Mouse (Mus musculus): ENCODE measurements around the gene Npy5r. TPM values are rescaled to one million over a fixed set of nuclear protein-coding genes. Genes with fewer than 3 reads are reported as not detected.

Gene Npy5r
- not detected in 2 replicates for polyA plus RNA-seq (2012; ENCODE audit: insufficient read depth, low replicate concordance)

GRCm38 (mm10) chr8:66687511-66688329 lies at the start of gene Npy5r:
Gene Npy5r, minus strand, starts transcription at chr8:66688128.
- peaks cover 7% of the 10 kb centered on the region for H3K9me3 ChIP-seq
- H3K4me1 ChIP-seq: peaks cover 4% of the 10 kb centered on the region; the same call in 1 of the 2 replicates
- H3K27me3 ChIP-seq (replicated peaks): peaks cover 18% of the 10 kb centered on the region
- no peak for TF ChIP-seq GATA1 (IDR thresholded peaks at IDR 0.05; ENCODE audit: borderline replicate concordance, low read length)
- TF ChIP-seq FLI1 (IDR thresholded peaks at IDR 0.05; ENCODE audit: low read length): no peak
- no peak within 1 kb of the TSS for H3K4me3 ChIP-seq (replicated peaks)
- H3K36me3 ChIP-seq (replicated peaks; ENCODE audit: low read length): no peaks in the 10 kb centered on the region

GRCm38 (mm10) chr8:66731957-66732356 lies 44.0 kb upstream of the Npy5r start:
- TF ChIP-seq GATA1 (IDR thresholded peaks at IDR 0.05; ENCODE audit: borderline replicate concordance, low read length): no peak
- no peak for TF ChIP-seq FLI1 (IDR thresholded peaks at IDR 0.05; ENCODE audit: low read length)
- Histone ChIP-seq H3K9me3 (peaks cover 7% of the 10 kb centered on the region; the same call in 1 of the 2 replicates), H3K4me3 (replicated peaks) (no peak overlapping the region), H3K4me1 (no peaks in the 10 kb centered on the region), H3K27me3 (replicated peaks) (no peaks in the 10 kb centered on the region), H3K36me3 (replicated peaks; ENCODE audit: low read length) (no peaks in the 10 kb centered on the region)

GRCm38 (mm10) chr8:66729446-66729845 lies 41.5 kb upstream of the Npy5r start:
- Histone ChIP-seq H3K36me3 (replicated peaks; ENCODE audit: low read length) (no peaks in the 10 kb centered on the region), H3K9me3 (peaks cover 10% of the 10 kb centered on the region), H3K4me3 (replicated peaks) (no peak overlapping the region), H3K4me1 (no peaks in the 10 kb centered on the region), H3K27me3 (replicated peaks) (no peaks in the 10 kb centered on the region)
- TF ChIP-seq FLI1 (IDR thresholded peaks at IDR 0.05; ENCODE audit: low read length) (no peak), GATA1 (IDR thresholded peaks at IDR 0.05; ENCODE audit: borderline replicate concordance, low read length) (no peak)

GRCm38 (mm10) chr8:66722835-66723234 lies 34.9 kb upstream of the Npy5r start:
- Histone ChIP-seq H3K4me1 (no peaks in the 10 kb centered on the region), H3K36me3 (replicated peaks; ENCODE audit: low read length) (no peaks in the 10 kb centered on the region), H3K4me3 (replicated peaks) (no peak overlapping the region), H3K9me3 (peaks cover 10% of the 10 kb centered on the region), H3K27me3 (replicated peaks) (no peaks in the 10 kb centered on the region)
- TF ChIP-seq FLI1 (IDR thresholded peaks at IDR 0.05; ENCODE audit: low read length) (no peak), GATA1 (IDR thresholded peaks at IDR 0.05; ENCODE audit: borderline replicate concordance, low read length) (no peak)

GRCm38 (mm10) chr8:66714324-66714975 lies 26.5 kb upstream of the Npy5r start:
- Histone ChIP-seq H3K4me1 (no peaks in the 10 kb centered on the region), H3K27me3 (replicated peaks) (no peaks in the 10 kb centered on the region), H3K36me3 (replicated peaks; ENCODE audit: low read length) (no peaks in the 10 kb centered on the region), H3K4me3 (replicated peaks) (no peak overlapping the region), H3K9me3 (peaks cover 17% of the 10 kb centered on the region)
- TF ChIP-seq FLI1 (IDR thresholded peaks at IDR 0.05; ENCODE audit: low read length) (no peak), GATA1 (IDR thresholded peaks at IDR 0.05; ENCODE audit: borderline replicate concordance, low read length) (no peak)

- Histone ChIP-seq H3K4me3 (replicated peaks) (no peak overlapping the region), H3K9me3 (0 out of 2 replicates have a peak, but pooled peaks cover 6% of the 10 kb centered on the region), H3K4me1 (no peaks in the 10 kb centered on the region), H3K27me3 (replicated peaks) (peaks cover 21% of the 10 kb centered on the region), H3K36me3 (replicated peaks; ENCODE audit: low read length) (no peaks in the 10 kb centered on the region)
- TF ChIP-seq GATA1 (IDR thresholded peaks at IDR 0.05; ENCODE audit: borderline replicate concordance, low read length): no peak
- no peak for TF ChIP-seq FLI1 (IDR thresholded peaks at IDR 0.05; ENCODE audit: low read length)
Observed at GRCm38 (mm10) chr8:66698782-66699181, 10.9 kb upstream of the Npy5r start.

- no peaks in the 10 kb centered on the region for H3K36me3 ChIP-seq (replicated peaks; ENCODE audit: low read length)
- no peaks in the 10 kb centered on the region for H3K4me1 ChIP-seq
- no peak overlapping the region for H3K4me3 ChIP-seq (replicated peaks)
- 0 out of 2 replicates have a peak, but pooled peaks cover 6% of the 10 kb centered on the region for H3K9me3 ChIP-seq
- TF ChIP-seq GATA1 (IDR thresholded peaks at IDR 0.05; ENCODE audit: borderline replicate concordance, low read length) (no peak), FLI1 (IDR thresholded peaks at IDR 0.05; ENCODE audit: low read length) (no peak)
- peaks cover 21% of the 10 kb centered on the region for H3K27me3 ChIP-seq (replicated peaks)
Observed at GRCm38 (mm10) chr8:66698011-66698410, 10.1 kb upstream of the Npy5r start.

GRCm38 (mm10) chr8:66696970-66697843 lies 9.3 kb upstream of the Npy5r start, which contains the start of gene Npy1r:
Gene Npy1r, plus strand, starts transcription at chr8:66697192.
- Histone ChIP-seq H3K4me1 (no peaks in the 10 kb centered on the region), H3K9me3 (0 out of 2 replicates have a peak, but pooled peaks cover 6% of the 10 kb centered on the region), H3K36me3 (replicated peaks; ENCODE audit: low read length) (no peaks in the 10 kb centered on the region), H3K27me3 (replicated peaks) (peaks cover 21% of the 10 kb centered on the region), H3K4me3 (replicated peaks) (no peak within 1 kb of the TSS)
- no peak for TF ChIP-seq GATA1 (IDR thresholded peaks at IDR 0.05; ENCODE audit: borderline replicate concordance, low read length)

GRCm38 (mm10) chr8:66690402-66690801 lies 2.5 kb upstream of the Npy5r start:
- Histone ChIP-seq H3K36me3 (replicated peaks; ENCODE audit: low read length) (no peaks in the 10 kb centered on the region), H3K9me3 (peaks cover 7% of the 10 kb centered on the region), H3K4me3 (replicated peaks) (no peak overlapping the region), H3K4me1 (peaks cover 4% of the 10 kb centered on the region; the same call in 1 of the 2 replicates), H3K27me3 (replicated peaks) (peaks cover 18% of the 10 kb centered on the region)
- TF ChIP-seq FLI1 (IDR thresholded peaks at IDR 0.05; ENCODE audit: low read length) (no peak), GATA1 (IDR thresholded peaks at IDR 0.05; ENCODE audit: borderline replicate concordance, low read length) (no peak)
